Mouse (Mus musculus) embryonic facial prominence, embryonic 10.5 days (tissue): ENCODE results near the gene Dicer1. TPM values are rescaled to one million over a fixed set of nuclear protein-coding genes. Genes with fewer than 3 reads are reported as not detected.

Experiments used
- DNase-seq: peaks from one replicate; pipeline ENCODE4 v3.0.0-alpha.2; 2017; ENCODE audit warnings: low spot score
- H3K27ac ChIP-seq: fragments of 300-500 bp; sonication (generic); replicated peaks from 2 replicates; pipeline ENCODE4 v1.5.1; 2016; ENCODE audit warnings: mild to moderate bottlenecking
- H3K27me3 ChIP-seq: fragments of 300-500 bp; sonication (generic); replicated peaks from 2 replicates; pipeline ENCODE4 v1.6.1; 2016; ENCODE audit warnings: low read depth, mild to moderate bottlenecking; ENCODE audit not compliant: poor library complexity, severe bottlenecking
- H3K36me3 ChIP-seq: fragments of 300-500 bp; sonication (generic); replicated peaks from 2 replicates; pipeline ENCODE4 v1.6.1; 2016; ENCODE audit warnings: mild to moderate bottlenecking, moderate library complexity
- H3K4me1 ChIP-seq: fragments of 300-500 bp; sonication (generic); 2 replicates; pipeline ENCODE4 v1.6.1; 2016
- H3K4me3 ChIP-seq: fragments of 300-500 bp; sonication (generic); 2 replicates; pipeline ENCODE4 v1.5.1; 2016; ENCODE audit warnings: mild to moderate bottlenecking, moderate library complexity
- H3K9me3 ChIP-seq: fragments of 300-500 bp; sonication (generic); 2 replicates; pipeline ENCODE4 v1.6.1; 2016; ENCODE audit warnings: mild to moderate bottlenecking
- WGBS: fragments of 180-500 bp; shearing (Covaris S2); methylation state at CpG from one replicate; pipeline ENCODE4 v1.1.7; 2016; 5-methylcytosine and 5-hydroxymethylcytosine counted together
- polyA plus RNA-seq: library from polyadenylated mRNA; unstranded; fragments of >200 nt; fragmentation: Nextera tagmentation; extraction: Ambion mirVana; gene quantifications from 2 replicates; pipeline ENCODE4 v1.2.1, GENCODE M21; 2016

Dicer1 gene
- polyA plus RNA-seq, 1 experiment from 2014 or later = 54.6 TPM

- no peaks in the 10 kb centered on the region for H3K9me3 ChIP-seq
- H3K27ac ChIP-seq = no peak overlapping the region
- peaks cover 18% of the 10 kb centered on the region for H3K4me1 ChIP-seq
- no peak for DNase-seq
- no peak overlapping the region for H3K4me3 ChIP-seq
- H3K27me3 ChIP-seq = no peaks in the 10 kb centered on the region
- 72% methylated on average over 6 of the region's 6 CpGs for WGBS
- no peaks in the 10 kb centered on the region for H3K36me3 ChIP-seq
Observed at GRCm38 (mm10) chr12:104665951-104666350, 85.8 kb downstream of the Dicer1 start.

GRCm38 (mm10) chr12:104665521-104665920 lies 86.2 kb downstream of the Dicer1 start:
- no peaks in the 10 kb centered on the region for H3K27me3 ChIP-seq
- H3K4me3 ChIP-seq = no peak overlapping the region
- WGBS = 81% methylated on average over 9 of the region's 9 CpGs
- DNase-seq = peak; percentile 45
- peaks cover 18% of the 10 kb centered on the region for H3K4me1 ChIP-seq
- H3K9me3 ChIP-seq = no peaks in the 10 kb centered on the region
- H3K27ac ChIP-seq = no peak overlapping the region
- H3K36me3 ChIP-seq = no peaks in the 10 kb centered on the region

GRCm38 (mm10) chr12:104656146-104656545 lies 95.6 kb downstream of the Dicer1 start:
- H3K4me3 ChIP-seq = no peak overlapping the region
- DNase-seq = no peak

GRCm38 (mm10) chr12:104655006-104655405 lies 96.7 kb downstream of the Dicer1 start:
- H3K4me1 ChIP-seq = peaks cover 22% of the 10 kb centered on the region
- no peaks in the 10 kb centered on the region for H3K36me3 ChIP-seq
- no peaks in the 10 kb centered on the region for H3K27me3 ChIP-seq
- no peak for DNase-seq
- no peak overlapping the region for H3K27ac ChIP-seq
- 87% methylated on average over 1 of the region's 1 CpGs for WGBS
- H3K4me3 ChIP-seq = no peak overlapping the region
- H3K9me3 ChIP-seq = no peaks in the 10 kb centered on the region; the same call in 1 of the 2 replicates

More at GRCm38 (mm10) chr12:104656146-104656545, 95.6 kb downstream of the Dicer1 start:
- Histone ChIP-seq H3K27ac (no peak overlapping the region), H3K9me3 (no peaks in the 10 kb centered on the region; the same call in 1 of the 2 replicates), H3K4me1 (peaks cover 15% of the 10 kb centered on the region), H3K27me3 (no peaks in the 10 kb centered on the region), H3K36me3 (no peaks in the 10 kb centered on the region)
- WGBS = 93% methylated on average over 2 of the region's 2 CpGs

GRCm38 (mm10) chr12:104652021-104652420 lies 99.7 kb downstream of the Dicer1 start:
- WGBS = 62% methylated on average over 6 of the region's 6 CpGs
- Histone ChIP-seq H3K27me3 (no peaks in the 10 kb centered on the region), H3K9me3 (no peaks in the 10 kb centered on the region; the same call in 1 of the 2 replicates), H3K4me3 (no peak overlapping the region), H3K4me1 (peaks cover 13% of the 10 kb centered on the region), H3K27ac (no peak overlapping the region), H3K36me3 (no peaks in the 10 kb centered on the region)
- DNase-seq = no peak

GRCm38 (mm10) chr12:104651269-104651668 lies 100.5 kb downstream of the Dicer1 start:
- H3K27ac ChIP-seq = peak overlapping the region; percentile 1; the same call in 1 of the 2 replicates
- no peaks in the 10 kb centered on the region for H3K9me3 ChIP-seq
- DNase-seq = no peak
- peaks cover 13% of the 10 kb centered on the region for H3K4me1 ChIP-seq
- WGBS = 54% methylated on average over 6 of the region's 6 CpGs
- no peaks in the 10 kb centered on the region for H3K36me3 ChIP-seq
- no peak overlapping the region for H3K4me3 ChIP-seq
- 0 out of 2 replicates have a peak, but pooled peaks cover 5% of the 10 kb centered on the region for H3K27me3 ChIP-seq

GRCm38 (mm10) chr12:104650510-104651260 lies 101.1 kb downstream of the Dicer1 start:
- WGBS = 73% methylated on average over 14 of the region's 14 CpGs
- no peak for DNase-seq
- no peaks in the 10 kb centered on the region for H3K36me3 ChIP-seq
- H3K9me3 ChIP-seq = no peaks in the 10 kb centered on the region
- 0 out of 2 replicates have a peak, but pooled peaks cover 5% of the 10 kb centered on the region for H3K27me3 ChIP-seq
- H3K4me1 ChIP-seq = peaks cover 13% of the 10 kb centered on the region
- no peak overlapping the region for H3K4me3 ChIP-seq
- H3K27ac ChIP-seq = peak overlapping the region; percentile 1; the same call in 1 of the 2 replicates

- H3K27me3 ChIP-seq = peaks cover 16% of the 10 kb centered on the region
Observed at GRCm38 (mm10) chr12:104648366-104648765, 103.4 kb downstream of the Dicer1 start.

GRCm38 (mm10) chr12:104642337-104642736 lies 109.4 kb downstream of the Dicer1 start:
- WGBS = 82% methylated on average over 7 of the region's 7 CpGs
- DNase-seq = no peak

More at GRCm38 (mm10) chr12:104648366-104648765, 103.4 kb downstream of the Dicer1 start:
- Histone ChIP-seq H3K9me3 (no peaks in the 10 kb centered on the region), H3K36me3 (no peaks in the 10 kb centered on the region), H3K27ac (no peak overlapping the region), H3K4me3 (no peak overlapping the region), H3K4me1 (peaks cover 13% of the 10 kb centered on the region)
- DNase-seq = no peak
- WGBS = 93% methylated on average over 6 of the region's 6 CpGs

GRCm38 (mm10) chr12:104640934-104641333 lies 110.8 kb downstream of the Dicer1 start:
- Histone ChIP-seq H3K27ac (no peak overlapping the region), H3K36me3 (no peaks in the 10 kb centered on the region), H3K4me1 (peaks cover 31% of the 10 kb centered on the region), H3K27me3 (peaks cover 40% of the 10 kb centered on the region), H3K9me3 (no peaks in the 10 kb centered on the region), H3K4me3 (no peak overlapping the region)
- no peak for DNase-seq
- WGBS = 90% methylated on average over 1 of the region's 1 CpGs

More at GRCm38 (mm10) chr12:104642337-104642736, 109.4 kb downstream of the Dicer1 start:
- Histone ChIP-seq H3K36me3 (no peaks in the 10 kb centered on the region), H3K27me3 (peaks cover 33% of the 10 kb centered on the region), H3K9me3 (no peaks in the 10 kb centered on the region), H3K4me3 (no peak overlapping the region), H3K27ac (no peak overlapping the region), H3K4me1 (peaks cover 17% of the 10 kb centered on the region)

- Histone ChIP-seq H3K9me3 (no peaks in the 10 kb centered on the region), H3K4me3 (no peak overlapping the region), H3K36me3 (no peaks in the 10 kb centered on the region), H3K4me1 (peaks cover 56% of the 10 kb centered on the region), H3K27me3 (peaks cover 36% of the 10 kb centered on the region), H3K27ac (no peak overlapping the region; the same call in 1 of the 2 replicates)
- WGBS = 52% methylated on average over 8 of the region's 8 CpGs
- DNase-seq = peak; percentile 36
Observed at GRCm38 (mm10) chr12:104638156-104638555, 113.6 kb downstream of the Dicer1 start.
